Mouse (Mus musculus): Measurements from ENCODE around the gene Acrbp.
A peak's percentile ranks its signal among the peaks of the same experiment; 100 is the strongest.

- 0 out of 2 replicates have a peak, but pooled peaks have one; percentile 38 for TF ChIP-seq CTCF (IDR thresholded peaks at IDR 0.05; ENCODE audit: borderline replicate concordance, insufficient read depth, low read length)
- no peak for TF ChIP-seq POLR2A (IDR thresholded peaks at IDR 0.05; ENCODE audit: low read depth, low read length)
Measured at GRCm38 (mm10) chr6:125110927-125111326, 61.4 kb downstream of the Acrbp start.

Measured in embryonic fibroblast, embryonic 13.5 days (primary cell).